Mouse (Mus musculus) MEL-GATA-1-ER (cell line): ENCODE data around the gene Dyrk1b.
"Not testable (repeated sequence)": the region's sequence is repeated elsewhere in the genome, so short reads cannot be mapped to it uniquely, and the experiment has no call there.

Source experiments
- DNase-seq: peaks from one replicate; pipeline ENCODE4 v3.0.0-alpha.2; 2012; ENCODE audit warnings: low read depth; ENCODE audit errors: extremely low read depth

Gene Dyrk1b

DNA sequence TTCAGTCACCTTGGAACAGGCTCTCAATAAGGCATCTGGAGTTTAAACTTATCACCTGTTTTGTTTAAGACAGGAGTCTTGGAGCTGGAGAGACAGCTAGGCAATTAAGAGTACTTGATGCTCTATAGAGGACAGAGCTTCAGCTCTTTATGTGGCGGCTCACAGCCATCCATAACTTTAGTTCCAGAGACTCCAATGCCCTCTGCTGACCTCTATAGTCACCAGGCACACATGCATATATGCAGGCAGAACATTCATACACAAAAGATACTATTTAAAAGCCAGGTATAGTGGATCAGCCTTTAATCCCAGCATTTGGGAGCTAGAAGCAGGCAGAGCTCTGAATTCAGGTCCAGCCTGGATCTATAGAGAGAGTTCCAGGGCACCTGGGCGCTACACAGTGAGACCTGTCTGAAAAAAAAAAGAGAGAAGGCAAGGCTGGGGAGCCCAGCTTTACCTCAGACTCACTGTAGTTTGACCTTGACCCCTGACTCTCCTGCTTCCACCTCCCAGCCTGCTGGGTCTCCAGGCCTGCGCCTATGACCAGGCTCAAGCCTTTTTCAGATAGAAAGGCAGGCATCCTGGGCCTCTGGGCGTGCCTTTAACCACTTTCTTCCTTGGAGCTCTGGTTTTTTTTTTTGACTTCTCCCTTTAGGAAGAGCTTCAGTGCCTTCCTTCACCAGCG, 16.3 kb downstream of the Dyrk1b start:
- DNase-seq = no peak

DNA sequence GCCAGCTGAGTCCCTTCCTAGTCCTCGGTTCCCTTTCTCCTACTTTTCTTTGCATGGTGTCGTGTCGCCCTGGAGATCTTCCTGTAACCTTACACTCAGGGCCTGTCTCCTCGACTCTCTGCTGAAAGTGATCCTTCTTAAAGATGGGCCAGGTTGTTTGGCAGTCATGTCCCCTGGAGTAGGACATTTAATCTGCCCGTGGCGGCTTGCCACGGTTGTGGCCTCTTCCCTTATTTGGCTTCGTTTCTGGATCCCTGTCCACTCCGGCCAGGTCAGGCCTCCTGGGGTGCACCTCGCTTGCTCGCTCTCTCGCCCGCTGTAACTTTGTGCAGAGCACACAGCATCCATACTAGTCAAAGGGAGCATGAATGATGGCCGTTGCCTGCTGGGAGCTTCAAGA, 17.3 kb downstream of the Dyrk1b start:
- no peak for DNase-seq

DNA sequence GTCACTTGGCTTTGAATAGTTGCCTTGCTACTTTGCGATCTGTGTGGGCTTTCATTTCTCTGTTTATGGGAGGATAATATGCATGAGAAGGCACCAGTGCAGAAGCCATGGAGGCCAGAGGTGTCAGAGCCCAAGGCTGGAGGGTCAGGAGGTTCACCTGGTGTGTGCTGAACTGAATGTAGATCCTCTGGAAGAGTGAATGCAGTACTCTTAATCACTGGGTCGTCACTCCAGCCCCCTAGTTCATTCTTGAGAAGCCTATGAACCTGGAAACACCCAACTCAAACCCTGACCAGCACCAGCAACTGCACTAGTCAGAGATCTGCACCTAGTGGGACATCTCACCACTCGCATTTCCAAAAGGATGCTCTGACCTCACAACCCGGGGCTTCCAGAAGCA, 19.8 kb downstream of the Dyrk1b start:
- DNase-seq = no peak

DNA sequence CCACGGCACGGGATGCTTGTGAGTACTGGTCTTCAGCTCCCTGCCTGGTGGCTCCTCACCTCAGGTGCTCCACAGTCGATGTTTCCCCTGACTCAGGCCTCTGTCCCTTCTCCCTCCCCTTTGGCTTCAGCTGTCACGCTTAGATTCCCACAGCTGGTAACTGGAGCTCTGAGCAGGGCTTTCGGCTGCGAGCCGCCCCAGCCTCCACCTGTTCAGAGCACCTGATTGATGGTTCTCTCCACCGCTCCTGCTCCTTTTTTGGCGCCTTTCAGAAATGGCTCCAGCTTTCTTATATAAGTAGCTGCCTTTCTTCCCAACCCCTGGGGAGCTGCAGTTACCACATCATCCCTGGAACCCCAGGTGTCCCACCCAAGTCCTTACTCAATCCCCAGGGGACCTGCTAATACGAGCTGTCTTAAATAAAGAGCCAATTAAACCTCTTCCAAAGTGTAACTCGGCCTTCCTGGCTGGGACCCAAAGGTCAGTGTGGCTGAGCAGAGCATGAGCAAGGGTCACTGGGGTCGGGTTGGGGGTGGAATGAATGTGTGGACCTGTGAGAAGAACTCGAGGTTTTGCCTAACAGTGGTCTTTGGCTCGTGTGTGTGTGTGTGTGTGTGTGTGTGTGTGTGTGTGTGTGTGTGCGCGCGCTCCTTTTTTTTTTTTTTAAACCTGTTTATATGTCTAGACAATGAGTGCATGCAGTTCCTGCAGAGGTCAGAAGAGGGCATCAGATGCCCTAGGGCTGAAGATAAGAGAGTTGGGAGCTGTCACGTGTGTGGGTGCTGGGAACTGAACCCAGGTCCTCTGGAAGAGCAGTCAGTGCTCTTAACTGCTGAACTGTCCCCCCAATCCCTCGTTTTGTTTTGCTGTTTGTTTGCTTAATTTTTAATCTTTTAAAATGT, 24.2 kb downstream of the Dyrk1b start:
- no peak for DNase-seq

DNA sequence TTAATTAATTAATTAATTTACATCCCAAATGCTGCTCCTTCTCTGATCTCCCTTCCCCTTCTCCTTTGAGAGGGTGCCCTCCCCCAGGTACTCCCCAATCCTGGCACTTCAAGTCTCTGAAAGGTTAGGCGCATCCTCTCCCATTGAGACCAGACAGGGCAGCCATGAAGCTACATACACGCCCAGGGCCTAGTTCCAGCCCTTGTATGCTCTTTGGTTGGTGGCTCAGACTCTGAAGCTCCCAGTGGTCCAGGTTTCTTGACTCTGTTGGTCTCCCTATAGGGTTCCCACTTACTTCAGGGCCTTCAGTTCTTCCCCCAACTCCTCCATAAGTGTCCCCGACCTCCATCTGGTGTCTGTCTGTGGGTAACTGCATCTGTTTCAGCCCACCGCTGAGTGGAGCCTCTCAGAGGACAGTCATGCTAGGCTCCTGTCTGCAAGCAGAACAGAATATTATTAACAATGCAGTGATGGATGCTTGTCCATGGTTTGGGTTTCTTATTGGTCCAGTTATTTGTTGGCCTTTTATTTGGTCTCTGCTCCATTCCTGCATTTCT, 26.9 kb downstream of the Dyrk1b start:
- DNase-seq = no peak

DNA sequence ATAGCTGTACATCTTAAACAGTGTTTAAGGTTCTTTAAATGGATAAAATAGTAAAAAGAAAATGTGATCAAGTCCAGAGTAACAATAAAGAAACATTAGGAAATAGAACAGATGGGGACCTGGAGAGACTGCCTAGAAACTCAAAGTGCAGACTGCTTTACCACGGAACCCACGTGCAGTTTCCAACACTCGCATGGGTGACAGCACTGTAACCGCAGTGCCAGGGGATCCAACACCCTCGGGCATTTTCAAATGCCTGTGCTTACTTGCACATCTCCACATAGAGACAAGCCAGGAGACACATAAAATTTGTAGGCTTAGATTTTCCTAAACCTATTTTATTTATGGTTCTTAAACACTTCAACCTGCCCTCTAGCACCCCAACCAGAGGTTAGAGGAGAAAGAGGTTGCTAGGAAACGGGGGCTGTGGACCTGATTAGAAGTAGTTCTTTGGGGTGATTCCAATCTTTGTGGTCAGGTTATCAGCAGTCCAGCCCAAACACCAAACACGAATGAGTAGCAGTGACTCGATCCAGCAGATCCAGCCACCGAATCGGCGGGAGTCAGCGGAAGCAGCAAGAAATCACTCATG, 29.2 kb downstream of the Dyrk1b start:
- no peak for DNase-seq

DNA sequence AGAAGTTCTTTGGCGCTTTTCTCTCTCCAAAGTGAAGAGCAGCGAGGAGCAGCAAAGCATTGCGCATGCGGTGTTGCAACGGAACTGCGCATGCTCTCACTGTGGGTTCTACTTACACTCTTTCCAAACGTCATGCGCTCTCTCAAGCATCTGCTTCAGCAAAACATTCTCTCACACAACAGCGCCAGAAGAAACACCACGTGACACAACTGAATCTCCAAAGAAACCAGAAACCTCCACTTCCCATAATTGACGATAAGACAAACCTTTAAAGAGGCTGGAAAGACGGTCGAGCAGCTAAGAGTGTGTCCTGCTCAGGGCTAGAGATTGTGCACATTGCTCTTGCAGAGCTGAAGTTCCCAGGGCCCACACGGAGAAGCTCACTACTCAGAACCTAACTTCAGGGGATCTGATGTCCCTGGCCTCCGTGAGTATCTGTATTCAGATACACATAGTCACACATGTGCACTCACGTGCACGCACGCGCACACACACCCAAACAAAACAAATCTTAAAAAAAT, 29.8 kb downstream of the Dyrk1b start:
- DNase-seq = peak; percentile 92

DNA sequence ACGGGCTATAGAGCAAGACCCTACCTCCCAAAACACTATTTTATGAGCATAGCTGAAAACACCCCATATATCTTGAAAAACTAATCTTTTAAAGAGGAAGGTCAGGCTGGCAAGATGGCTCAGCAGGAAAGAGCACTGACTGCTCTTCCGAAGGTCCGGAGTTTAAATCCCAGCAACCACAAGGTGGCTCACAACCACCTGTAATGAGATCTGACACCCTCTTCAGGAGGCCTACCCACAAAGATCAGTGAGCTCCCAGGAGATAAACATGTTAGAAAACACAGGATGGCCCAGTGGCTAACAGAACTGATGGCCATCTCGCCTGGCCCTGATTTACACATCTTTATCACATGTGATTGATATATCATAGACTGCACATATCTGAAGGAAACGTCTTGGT, 31.5 kb downstream of the Dyrk1b start:
- DNase-seq = no peak

DNA sequence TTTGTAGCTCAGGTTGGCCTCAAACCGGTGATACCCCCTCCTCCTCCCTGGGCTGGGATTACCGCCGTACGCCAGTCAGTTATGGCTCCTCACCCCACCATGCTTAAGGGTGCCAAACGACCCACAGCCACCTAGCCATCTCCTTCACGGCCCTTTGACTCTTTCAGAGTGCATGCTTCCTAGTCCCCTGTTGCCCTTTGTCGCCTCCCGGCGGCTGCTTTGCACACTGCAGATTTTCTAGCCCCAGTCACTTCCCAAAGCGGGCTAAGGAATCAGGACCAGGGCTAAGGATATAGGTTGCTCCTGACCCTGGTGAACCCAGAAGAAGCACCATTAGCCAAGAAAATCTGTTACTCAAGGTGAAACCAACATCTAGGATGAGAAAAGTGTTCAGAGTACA, 34.9 kb downstream of the Dyrk1b start:
- DNase-seq = peak; percentile 33

DNA sequence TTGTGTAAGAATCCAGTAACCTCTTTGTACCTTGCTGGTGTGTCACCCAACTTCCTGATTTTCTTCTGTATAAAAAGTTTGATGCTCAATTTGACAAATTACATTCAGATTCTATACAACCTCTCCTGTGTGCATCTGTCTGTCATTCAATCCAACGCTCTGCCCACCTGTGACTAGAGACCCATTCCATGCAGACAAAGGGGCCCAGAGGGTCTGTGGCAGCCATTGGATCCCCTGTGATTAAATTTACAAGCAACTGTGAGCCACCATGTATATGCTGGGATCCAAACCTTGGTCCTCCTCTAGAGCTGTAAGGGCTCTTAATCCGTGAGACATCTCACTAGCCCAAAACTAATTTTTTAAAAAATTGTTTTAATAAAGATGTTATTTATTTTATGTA, 36.7 kb downstream of the Dyrk1b start:
- DNase-seq = not testable (repeated sequence)

DNA sequence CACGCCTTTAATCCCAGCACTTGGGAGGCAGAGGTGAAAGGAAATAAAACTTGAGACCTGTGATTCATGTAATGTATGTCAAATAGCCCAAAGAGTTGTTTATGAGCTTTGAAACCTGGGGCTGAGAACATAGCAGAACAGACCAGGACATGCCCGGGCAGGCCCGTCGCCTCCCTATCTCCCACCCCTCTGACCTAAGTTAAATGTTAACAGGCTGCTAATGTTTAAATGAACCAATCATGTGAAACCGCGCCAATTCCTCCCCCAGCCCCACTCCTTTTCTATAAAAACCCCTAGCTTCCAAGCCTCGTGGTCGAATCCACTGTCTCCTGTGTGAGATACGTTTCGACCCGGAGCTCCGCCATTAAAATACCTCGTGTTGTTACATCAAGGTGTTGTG, 38.5 kb downstream of the Dyrk1b start:
- not testable (repeated sequence) for DNase-seq

DNA sequence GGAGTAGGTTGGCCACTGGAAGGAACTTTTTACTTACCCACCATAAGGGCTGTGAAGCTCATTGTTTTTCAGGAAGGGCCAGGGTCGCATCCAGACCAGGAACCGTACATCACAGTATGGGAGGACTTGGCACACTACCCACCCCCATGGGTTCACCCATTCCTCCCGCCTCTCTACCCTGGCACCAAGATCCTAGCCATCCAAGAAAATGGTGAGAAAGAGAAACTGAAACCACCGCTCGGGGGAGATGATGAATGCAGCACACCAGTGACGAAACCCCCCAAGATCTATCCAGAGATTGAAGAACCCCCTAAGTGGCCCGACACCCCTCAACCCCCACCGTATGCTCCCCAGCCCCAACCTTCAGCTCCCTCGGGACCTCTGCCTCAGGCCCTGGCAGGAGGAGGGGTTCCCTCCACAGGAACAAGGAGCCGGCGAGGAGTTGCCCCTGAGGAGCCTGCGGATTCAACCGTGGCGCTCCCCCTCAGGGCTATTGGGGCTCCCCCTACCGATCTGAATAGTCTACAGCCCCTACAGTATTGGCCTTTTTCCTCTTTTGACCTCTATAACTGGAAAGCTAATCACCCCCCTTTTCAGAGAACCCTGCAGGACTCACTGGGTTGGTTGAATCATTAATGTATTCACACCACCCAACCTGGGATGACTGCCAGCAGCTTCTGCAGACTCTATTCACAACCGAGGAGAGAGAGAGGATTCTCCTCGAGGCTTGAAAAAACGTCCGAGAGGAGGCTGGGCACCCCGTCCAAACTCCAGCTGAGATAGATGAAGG, 39.9 kb downstream of the Dyrk1b start:
- DNase-seq = peak; percentile 59

DNA sequence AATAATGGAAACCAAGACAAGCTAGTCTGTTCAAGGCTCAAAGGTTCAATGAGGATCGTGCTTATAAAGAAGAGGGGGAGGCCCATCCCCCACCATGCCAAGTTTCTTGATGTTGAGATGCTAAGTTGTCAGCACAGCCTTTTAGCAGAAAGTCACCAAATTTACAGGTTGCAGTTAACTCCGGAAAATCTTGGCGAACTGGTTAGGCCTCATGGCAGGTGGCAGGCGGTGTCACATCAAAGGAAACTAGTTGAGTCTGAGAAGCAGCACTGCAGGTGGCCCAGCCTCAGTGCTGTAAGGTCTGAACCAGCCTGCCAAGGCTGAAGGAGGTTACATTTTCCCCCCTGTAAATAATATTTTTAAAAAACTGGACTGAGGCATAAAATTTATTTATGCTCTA, 47.6 kb downstream of the Dyrk1b start:
- DNase-seq = not testable (repeated sequence)

DNA sequence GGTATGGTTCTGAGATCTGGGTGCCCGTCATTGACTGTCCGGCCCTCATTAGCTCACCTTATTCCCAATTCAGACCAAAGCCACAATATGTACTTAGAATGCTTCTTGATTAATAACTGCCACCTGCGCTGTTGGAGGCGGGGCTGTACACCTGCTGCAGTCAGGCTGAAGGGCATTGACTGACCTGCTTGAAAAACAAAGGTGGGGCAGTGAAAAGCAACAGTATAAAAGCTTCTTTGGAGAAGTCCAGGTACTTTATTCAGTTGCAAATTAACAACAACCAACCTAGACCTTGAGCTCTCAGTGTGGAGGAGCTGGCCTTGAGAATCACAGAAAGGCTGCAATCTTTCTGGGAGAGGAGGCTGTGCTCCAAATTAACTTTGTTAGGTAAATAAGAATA, 48.2 kb downstream of the Dyrk1b start:
- not testable (repeated sequence) for DNase-seq
